Mouse (Mus musculus) kidney, postnatal 0 days (tissue): Measurements from ENCODE around the gene 3110018I06Rik. TPM values are rescaled to one million over a fixed set of nuclear protein-coding genes. Genes with fewer than 3 reads are reported as not detected.

Experiments
- ATAC-seq: fragments of 200-750 bp; cut with Nextera tagmentation; replicated peaks from 2 replicates; pipeline ENCODE4 v1.8.0; 2017; ENCODE audit warnings: low read depth, moderate number of reproducible peaks, moderate TSS enrichment, moderate library complexity; ENCODE audit not compliant: low FRiP score
- DNase-seq: peaks from one replicate; pipeline ENCODE4 v3.0.0-alpha.2; 2016; ENCODE audit warnings: low spot score
- H3K27ac ChIP-seq: fragments of 300-500 bp; sonication (generic); 2 replicates; pipeline ENCODE4 v1.5.1; 2014; ENCODE audit warnings: mild to moderate bottlenecking
- H3K27me3 ChIP-seq: fragments of 300-500 bp; sonication (generic); 2 replicates; pipeline ENCODE4 v1.6.1; 2014; ENCODE audit warnings: low read length, mixed read lengths; ENCODE audit not compliant: insufficient read depth
- H3K36me3 ChIP-seq: fragments of 300-500 bp; sonication (generic); 2 replicates; pipeline ENCODE4 v1.6.1; 2014; ENCODE audit warnings: low read length, mixed read lengths; ENCODE audit not compliant: insufficient read depth
- H3K4me1 ChIP-seq: fragments of 300-500 bp; sonication (generic); replicated peaks from 2 replicates; pipeline ENCODE4 v1.6.1; 2014; ENCODE audit warnings: antibody characterized with exemption, low read length, mixed read lengths; ENCODE audit not compliant: insufficient read depth
- H3K4me2 ChIP-seq: fragments of 300-500 bp; sonication (generic); 2 replicates; pipeline ENCODE4 v1.6.1; 2014; ENCODE audit warnings: mild to moderate bottlenecking, low read length, moderate library complexity, mixed read lengths
- H3K4me3 ChIP-seq: fragments of 300-500 bp; sonication (generic); replicated peaks from 2 replicates; pipeline ENCODE4 v1.5.1; 2014; ENCODE audit warnings: low read depth, low read length
- H3K9ac ChIP-seq: fragments of 300-500 bp; sonication (generic); 2 replicates; pipeline ENCODE4 v1.6.1; 2014; ENCODE audit warnings: low read depth, low read length
- H3K9me3 ChIP-seq: fragments of 300-500 bp; sonication (generic); replicated peaks from 2 replicates; pipeline ENCODE4 v1.6.1; 2016; ENCODE audit warnings: low read length, inconsistent platforms, mixed read lengths
- CTCF ChIP-seq: IDR thresholded peaks from 2 replicates; pipeline ENCODE4 v1.5.1; 2016; ENCODE audit warnings: antibody characterized with exemption, low read depth, mild to moderate bottlenecking, moderate library complexity
- WGBS: fragments of 180-500 bp; shearing (Covaris S2); extraction: QIAGEN DNeasy Blood & Tissue Kit; methylation state at CpG from one replicate; pipeline ENCODE4 v1.1.7; 2014; 5-methylcytosine and 5-hydroxymethylcytosine counted together
- polyA plus RNA-seq: library from polyadenylated mRNA; unstranded; fragments of >200 nt; fragmentation: Nextera tagmentation; extraction: Ambion mirVana; gene quantifications from 2 replicates; pipeline ENCODE4 v1.2.1, GENCODE M21; 2015

3110018I06Rik gene
- polyA plus RNA-seq, 1 experiment from 2014 or later: not detected

- WGBS: 85% methylated on average over 3 of the region's 3 CpGs
- H3K36me3 ChIP-seq: no peaks in the 10 kb centered on the region
- no peaks in the 10 kb centered on the region for H3K27me3 ChIP-seq
- ATAC-seq (no peak), DNase-seq (no peak)
- H3K27ac ChIP-seq: no peak overlapping the region
- H3K9ac ChIP-seq: no peak overlapping the region
- no peak overlapping the region for H3K4me3 ChIP-seq
- H3K9me3 ChIP-seq: no peaks in the 10 kb centered on the region
- H3K4me1 ChIP-seq: no peaks in the 10 kb centered on the region
- no peak overlapping the region for H3K4me2 ChIP-seq
- TF ChIP-seq CTCF: no peak
Observed at GRCm38 (mm10) chr12:107520941-107521340, 32.5 kb downstream of the 3110018I06Rik start.

DNA sequence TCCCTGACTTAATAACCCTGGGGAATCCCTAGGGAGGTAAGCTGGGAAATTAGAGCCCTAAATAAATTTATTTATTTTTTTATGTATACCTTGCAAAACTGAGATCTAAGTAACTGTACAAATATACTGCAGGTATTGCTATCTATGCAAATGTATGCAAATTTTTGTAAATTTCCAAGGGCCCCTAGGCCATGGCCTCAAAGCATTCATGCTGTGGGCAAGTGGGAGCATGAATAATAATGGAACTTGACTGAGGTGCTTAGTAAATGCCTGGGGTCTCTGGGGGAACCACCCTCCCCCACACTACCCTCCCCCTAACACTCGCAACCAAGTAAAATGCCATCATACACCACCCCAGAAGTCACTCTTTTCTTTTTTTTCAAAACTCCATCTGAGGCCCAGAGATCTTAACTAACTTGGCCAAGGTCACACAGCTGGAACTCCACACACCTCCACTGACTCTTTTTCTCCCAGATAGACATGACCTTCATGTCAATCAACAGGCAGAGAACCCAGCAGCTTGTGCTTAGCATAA, 40.0 kb downstream of the 3110018I06Rik start:
- no peaks in the 10 kb centered on the region for H3K4me1 ChIP-seq
- H3K9ac ChIP-seq: no peak overlapping the region
- ATAC-seq (no peak), DNase-seq (no peak)
- no peak overlapping the region for H3K27ac ChIP-seq
- no peaks in the 10 kb centered on the region for H3K9me3 ChIP-seq
- WGBS: 71% methylated on average over 1 of the region's 1 CpGs
- H3K4me3 ChIP-seq: no peak overlapping the region
- TF ChIP-seq CTCF: no peak
- H3K36me3 ChIP-seq: no peaks in the 10 kb centered on the region
- no peaks in the 10 kb centered on the region for H3K27me3 ChIP-seq
- no peak overlapping the region for H3K4me2 ChIP-seq

DNA sequence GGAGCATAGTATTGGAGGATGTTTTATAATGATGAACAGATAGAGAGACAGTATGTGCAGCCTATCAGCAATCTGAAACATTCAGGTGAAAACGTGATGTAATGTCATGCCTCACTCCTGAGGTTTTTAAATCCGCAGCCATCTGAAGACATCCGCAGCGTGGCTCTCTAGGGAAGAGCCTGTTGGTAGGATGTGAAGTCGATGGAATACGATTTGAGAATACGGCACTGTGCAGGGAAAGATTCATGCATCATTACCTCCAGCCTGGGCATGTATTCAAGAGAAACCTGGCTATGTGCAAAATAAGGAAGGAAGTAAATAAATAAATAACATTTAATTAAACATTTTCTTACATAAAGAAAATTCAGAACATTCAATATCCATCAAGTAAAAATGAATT, 44.4 kb downstream of the 3110018I06Rik start:
- H3K9me3 ChIP-seq: no peaks in the 10 kb centered on the region
- ATAC-seq: no peak
- no peak for DNase-seq
- WGBS: 83% methylated on average over 7 of the region's 7 CpGs
- no peaks in the 10 kb centered on the region for H3K4me1 ChIP-seq
- no peak overlapping the region for H3K4me3 ChIP-seq
- no peak overlapping the region for H3K4me2 ChIP-seq
- no peaks in the 10 kb centered on the region for H3K27me3 ChIP-seq
- H3K9ac ChIP-seq: no peak overlapping the region
- no peak overlapping the region for H3K27ac ChIP-seq
- no peak for TF ChIP-seq CTCF
- no peaks in the 10 kb centered on the region for H3K36me3 ChIP-seq
